Mouse (Mus musculus) megakaryocyte, embryonic 14.5 days (primary cell): ENCODE data around the gene Jmjd1c. TPM values are rescaled to one million over a fixed set of nuclear protein-coding genes. Genes with fewer than 3 reads are reported as not detected.

Experiments
- H3K27me3 ChIP-seq: replicated peaks from 2 replicates; pipeline ENCODE3; 2012; ENCODE audit warnings: inconsistent platforms
- H3K36me3 ChIP-seq: replicated peaks from 2 replicates; pipeline ENCODE3; 2012; ENCODE audit warnings: low read length, inconsistent platforms, mixed read lengths
- H3K4me1 ChIP-seq: 2 replicates; pipeline ENCODE4 v1.6.1; 2012; ENCODE audit warnings: inconsistent platforms
- H3K4me3 ChIP-seq: replicated peaks from 2 replicates; pipeline ENCODE3; 2012; ENCODE audit warnings: moderate library complexity, mild to moderate bottlenecking, inconsistent platforms
- H3K9me3 ChIP-seq: 2 replicates; pipeline ENCODE4 v1.6.1; 2012; ENCODE audit warnings: inconsistent platforms
- FLI1 ChIP-seq: IDR thresholded peaks from 2 replicates; pipeline ENCODE4 v1.6.1; 2012; ENCODE audit warnings: low read length, inconsistent platforms, mixed read lengths
- GATA1 ChIP-seq: IDR thresholded peaks from 3 replicates; pipeline ENCODE4 v1.6.1; 2012; ENCODE audit warnings: mixed read lengths, low read length, inconsistent platforms, borderline replicate concordance
- polyA plus RNA-seq: library from polyadenylated mRNA; stranded (reverse); fragments of >175 nt; gene quantifications from 2 replicates; pipeline ENCODE4 v1.2.3, GENCODE M21; 2012; ENCODE audit warnings: low replicate concordance; ENCODE audit not compliant: insufficient read depth

Gene Jmjd1c
- polyA plus RNA-seq, 1 experiment: 0.47 TPM

GRCm38 (mm10) chr10:67287877-67288276, 192.0 kb downstream of the Jmjd1c start:
- H3K9me3 ChIP-seq: no peaks in the 10 kb centered on the region; the same call in 1 of the 2 replicates
- peaks cover 43% of the 10 kb centered on the region for H3K4me1 ChIP-seq
- H3K4me3 ChIP-seq: no peak overlapping the region
- H3K27me3 ChIP-seq: no peaks in the 10 kb centered on the region
- no peaks in the 10 kb centered on the region for H3K36me3 ChIP-seq
- TF ChIP-seq GATA1 (no peak), FLI1 (no peak)

- H3K4me1 ChIP-seq: peaks cover 24% of the 10 kb centered on the region
- no peak for TF ChIP-seq FLI1
- TF ChIP-seq GATA1: no peak
Observed at GRCm38 (mm10) chr10:67290622-67291021, 194.7 kb downstream of the Jmjd1c start.

GRCm38 (mm10) chr10:67291087-67291486, 195.2 kb downstream of the Jmjd1c start:
- Histone ChIP-seq H3K4me1 (peaks cover 23% of the 10 kb centered on the region), H3K9me3 (no peaks in the 10 kb centered on the region; the same call in 1 of the 2 replicates), H3K27me3 (no peaks in the 10 kb centered on the region), H3K36me3 (no peaks in the 10 kb centered on the region), H3K4me3 (no peak overlapping the region)
- TF ChIP-seq FLI1 (no peak), GATA1 (no peak)

More at GRCm38 (mm10) chr10:67290622-67291021, 194.7 kb downstream of the Jmjd1c start:
- H3K9me3 ChIP-seq: no peaks in the 10 kb centered on the region; the same call in 1 of the 2 replicates
- H3K36me3 ChIP-seq: no peaks in the 10 kb centered on the region
- H3K27me3 ChIP-seq: no peaks in the 10 kb centered on the region
- H3K4me3 ChIP-seq: no peak overlapping the region

GRCm38 (mm10) chr10:67295331-67295730, 199.4 kb downstream of the Jmjd1c start:
- H3K4me3 ChIP-seq: no peak overlapping the region
- H3K36me3 ChIP-seq: no peaks in the 10 kb centered on the region
- H3K4me1 ChIP-seq: peaks cover 22% of the 10 kb centered on the region; the same call in 1 of the 2 replicates
- H3K9me3 ChIP-seq: no peaks in the 10 kb centered on the region
- H3K27me3 ChIP-seq: no peaks in the 10 kb centered on the region
- TF ChIP-seq GATA1: no peak
- no peak for TF ChIP-seq FLI1

GRCm38 (mm10) chr10:67295938-67296466, 200.1 kb downstream of the Jmjd1c start:
- Histone ChIP-seq H3K9me3 (no peaks in the 10 kb centered on the region), H3K27me3 (no peaks in the 10 kb centered on the region), H3K4me1 (peaks cover 19% of the 10 kb centered on the region), H3K36me3 (no peaks in the 10 kb centered on the region), H3K4me3 (no peak overlapping the region)
- TF ChIP-seq FLI1: no peak

- TF ChIP-seq GATA1: no peak
- no peak for TF ChIP-seq FLI1
- Histone ChIP-seq H3K4me1 (peaks cover 20% of the 10 kb centered on the region), H3K9me3 (no peaks in the 10 kb centered on the region), H3K4me3 (no peak overlapping the region), H3K36me3 (no peaks in the 10 kb centered on the region), H3K27me3 (no peaks in the 10 kb centered on the region)
Observed at GRCm38 (mm10) chr10:67296482-67297152, 200.7 kb downstream of the Jmjd1c start.

- Histone ChIP-seq H3K36me3 (no peaks in the 10 kb centered on the region), H3K4me1 (peaks cover 20% of the 10 kb centered on the region), H3K9me3 (no peaks in the 10 kb centered on the region), H3K27me3 (no peaks in the 10 kb centered on the region), H3K4me3 (no peak overlapping the region)
- TF ChIP-seq FLI1: no peak
- no peak for TF ChIP-seq GATA1
Observed at GRCm38 (mm10) chr10:67297175-67297855, 201.4 kb downstream of the Jmjd1c start.

GRCm38 (mm10) chr10:67298856-67299255, 202.9 kb downstream of the Jmjd1c start:
- TF ChIP-seq GATA1 (no peak), FLI1 (no peak)
- peaks cover 26% of the 10 kb centered on the region for H3K4me1 ChIP-seq
- no peaks in the 10 kb centered on the region for H3K9me3 ChIP-seq
- no peaks in the 10 kb centered on the region for H3K27me3 ChIP-seq
- no peak overlapping the region for H3K4me3 ChIP-seq
- H3K36me3 ChIP-seq: no peaks in the 10 kb centered on the region

- peaks cover 26% of the 10 kb centered on the region for H3K4me1 ChIP-seq
- H3K4me3 ChIP-seq: no peak overlapping the region
- H3K9me3 ChIP-seq: peaks cover 4% of the 10 kb centered on the region
- no peaks in the 10 kb centered on the region for H3K27me3 ChIP-seq
- TF ChIP-seq GATA1 (no peak), FLI1 (no peak)
- H3K36me3 ChIP-seq: no peaks in the 10 kb centered on the region
Observed at GRCm38 (mm10) chr10:67299285-67299684, 203.4 kb downstream of the Jmjd1c start.

GRCm38 (mm10) chr10:67301046-67301445, 205.1 kb downstream of the Jmjd1c start:
- H3K4me3 ChIP-seq: no peak overlapping the region

More at GRCm38 (mm10) chr10:67301046-67301445, 205.1 kb downstream of the Jmjd1c start:
- H3K9me3 ChIP-seq: peaks cover 4% of the 10 kb centered on the region
- TF ChIP-seq GATA1 (no peak), FLI1 (no peak)
- peaks cover 26% of the 10 kb centered on the region for H3K4me1 ChIP-seq
- H3K27me3 ChIP-seq: no peaks in the 10 kb centered on the region
- H3K36me3 ChIP-seq: no peaks in the 10 kb centered on the region
